Comparison of ENCODE assay signal across 26 mouse cellular contexts in the genomic region with DNA sequence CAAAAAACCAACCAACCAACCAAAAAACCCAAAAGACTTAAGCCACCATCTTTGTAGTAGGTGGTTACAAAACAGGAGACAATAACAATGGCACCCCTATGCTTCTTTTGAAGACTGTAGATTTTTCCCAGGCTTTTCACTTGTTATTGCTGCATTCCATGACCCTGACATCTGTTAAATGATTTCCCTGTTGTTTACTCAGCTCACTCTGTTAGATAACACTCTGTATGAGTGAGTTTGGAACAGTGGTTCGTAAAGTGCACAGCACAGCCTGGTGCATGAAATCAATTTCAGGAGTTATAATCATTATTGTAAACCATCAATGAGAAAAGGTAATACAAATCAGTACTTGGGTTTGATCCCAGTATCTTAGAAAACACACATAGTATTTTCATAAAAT. TPM values are rescaled to one million over a fixed set of nuclear protein-coding genes. Genes with fewer than 3 reads are reported as not detected.
"Had no signal": no experiment of that assay in that cellular context is flagged by ENCODE, and none has a peak within 500 bp of the region (broad histone marks: within the 10 kb centered on the region; RNA-seq: fewer than 3 reads in every experiment).

No protein-coding gene starts in this region.

- H3K9me3 ChIP-seq: liver, embryonic 13.5 days; lung, embryonic 15.5 days; megakaryocyte, embryonic 14.5 days; midbrain, embryonic 13.5 days; midbrain, embryonic 15.5 days; neural tube, embryonic 12.5 days; stomach, embryonic 15.5 days had no signal

- H3K27ac ChIP-seq: liver, embryonic 13.5 days; lung, embryonic 15.5 days; macrophage; midbrain, embryonic 13.5 days; midbrain, embryonic 15.5 days; neural tube, embryonic 12.5 days; stomach, embryonic 15.5 days; stomach, postnatal 0 days had no signal

- H3K4me1 ChIP-seq: liver, embryonic 13.5 days; lung, embryonic 15.5 days; megakaryocyte, embryonic 14.5 days; midbrain, embryonic 13.5 days; midbrain, embryonic 15.5 days; neural tube, embryonic 12.5 days; stomach, embryonic 15.5 days had no signal

- ATAC-seq: lung, postnatal 0 days; midbrain, embryonic 13.5 days; midbrain, embryonic 15.5 days had no signal

- DNase-seq: liver, embryonic 13.5 days; lung, adult 2 months; lung, postnatal 14 days; lung, postnatal 36 days; right cerebral cortex, postnatal 14 days; thymus, adult 2 months; thymus, postnatal 25 days; thymus, postnatal 4 days had no signal

- H3K4me3 ChIP-seq: liver, embryonic 13.5 days; lung, embryonic 15.5 days; megakaryocyte, embryonic 14.5 days; midbrain, embryonic 13.5 days; midbrain, embryonic 15.5 days; neural tube, embryonic 12.5 days; stomach, embryonic 15.5 days had no signal

- H3K9ac ChIP-seq: liver, embryonic 13.5 days; lung, embryonic 15.5 days; midbrain, embryonic 13.5 days; midbrain, embryonic 15.5 days; neural tube, embryonic 12.5 days; stomach, embryonic 15.5 days had no signal

- H3K36me3 ChIP-seq: stomach, embryonic 15.5 days had no signal

- H3K27me3 ChIP-seq: liver, embryonic 13.5 days; lung, embryonic 15.5 days; megakaryocyte, embryonic 14.5 days; midbrain, embryonic 13.5 days; midbrain, embryonic 15.5 days; neural tube, embryonic 12.5 days; stomach, embryonic 15.5 days had no signal

- H3K4me2 ChIP-seq: liver, embryonic 13.5 days; lung, embryonic 15.5 days; midbrain, embryonic 11.5 days; midbrain, embryonic 13.5 days; midbrain, embryonic 15.5 days; neural tube, embryonic 12.5 days; stomach, embryonic 15.5 days had no signal

RNA-seq across cellular contexts. Expression of a gene that starts 52.8 kb away (rescaled TPM):
- total RNA-seq: monocyte, adult 5-6 weeks had no signal
- polyA plus RNA-seq: macrophage had no signal

RNA-seq across cellular contexts. Expression of a gene that starts 58.9 kb away (rescaled TPM):
- total RNA-seq: megakaryocyte progenitor cell, adult 5-6 weeks; midbrain, postnatal 0 days; monocyte, adult 5-6 weeks; neutrophil, adult 5-6 weeks had no signal
- polyA plus RNA-seq: liver, embryonic 13.5 days; lung, adult 2 months; lung, embryonic 15.5 days; lung, postnatal 0 days; macrophage; midbrain, embryonic 11.5 days; midbrain, embryonic 13.5 days; midbrain, embryonic 15.5 days; midbrain, postnatal 0 days; neural tube, embryonic 12.5 days; neural tube, embryonic 14.5 days; spleen, adult 2 months; stomach, embryonic 15.5 days; stomach, postnatal 0 days; testis, adult 2 months; thymus, adult 2 months; urinary bladder, adult 2 months had no signal
